ENCODE assay signal across 28 mouse cellular contexts in the genomic region with DNA sequence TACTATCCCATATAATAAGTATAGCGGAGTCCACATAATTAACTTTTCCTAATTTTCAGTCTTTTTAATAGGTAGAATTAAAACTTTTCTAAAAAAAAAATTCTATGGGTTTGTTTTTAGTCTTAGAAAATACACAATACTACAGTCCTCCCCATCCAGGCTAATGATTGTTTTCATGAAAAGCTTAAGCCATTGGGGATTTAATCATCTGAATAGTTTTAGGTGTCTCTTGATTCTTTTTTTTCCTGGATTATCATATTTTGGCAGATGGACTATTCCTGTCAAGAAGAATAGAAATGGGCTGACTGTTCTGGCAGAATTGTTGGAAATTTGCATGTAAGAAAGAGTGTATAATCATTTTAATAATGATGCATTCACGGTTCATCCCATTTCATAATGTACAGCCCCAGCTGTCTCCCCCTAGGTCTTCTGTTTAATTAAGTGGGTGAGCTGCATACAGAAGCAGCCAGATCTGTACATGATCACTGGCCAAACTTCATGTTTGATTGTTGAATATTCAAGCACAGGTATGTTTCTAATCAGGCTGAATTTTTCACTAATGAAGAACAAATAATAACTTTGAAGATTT.
DNase-seq lines count a peak whose midpoint lies in the region; ATAC-seq and TF ChIP-seq lines count a peak whose summit lies in the region.
"Had no signal": no experiment of that assay in that cellular context is flagged by ENCODE, and none has a peak within 500 bp of the region (broad histone marks: within the 10 kb centered on the region; RNA-seq: fewer than 3 reads in every experiment).

No protein-coding gene starts in this region.

- H3K4me3 ChIP-seq in forebrain, embryonic 13.5 days, result no peak overlapping the region
- H3K4me3 ChIP-seq in forebrain, embryonic 10.5 days, result no peak overlapping the region
- no peak overlapping the region for H3K4me3 ChIP-seq in forebrain, embryonic 15.5 days
- no peak overlapping the region for H3K4me3 ChIP-seq in hindbrain, postnatal 0 days (ENCODE audit: low read length)
- H3K4me3 ChIP-seq in midbrain, postnatal 0 days (ENCODE audit: low read depth, low read length), result no peak overlapping the region
- H3K4me3 ChIP-seq: embryonic facial prominence, embryonic 13.5 days; erythroblast, embryonic 14.5 days; heart, embryonic 12.5 days; kidney, embryonic 15.5 days; limb, embryonic 12.5 days had no signal

- peak; percentile 82 for ATAC-seq in forebrain, embryonic 13.5 days
- ATAC-seq in forebrain, embryonic 15.5 days (replicated peaks), result 0 out of 2 replicates have a peak, but pooled peaks have one; percentile 51
- ATAC-seq in hindbrain, postnatal 0 days, result no peak
- ATAC-seq in midbrain, postnatal 0 days (ENCODE audit: low FRiP score), result no peak
- ATAC-seq: CD4-positive, CD25-positive, alpha-beta regulatory T cell, adult 4 months; liver, postnatal 0 days; lung, postnatal 0 days had no signal

- no peaks in the 10 kb centered on the region for H3K27me3 ChIP-seq in forebrain, embryonic 13.5 days
- no peaks in the 10 kb centered on the region for H3K27me3 ChIP-seq in forebrain, embryonic 10.5 days (ENCODE audit: poor library complexity, severe bottlenecking)
- no peaks in the 10 kb centered on the region for H3K27me3 ChIP-seq in forebrain, embryonic 15.5 days
- H3K27me3 ChIP-seq in hindbrain, postnatal 0 days (ENCODE audit: insufficient read depth, low read length), result no peaks in the 10 kb centered on the region
- no peaks in the 10 kb centered on the region for H3K27me3 ChIP-seq in midbrain, postnatal 0 days (ENCODE audit: insufficient read depth, low read length)
- H3K27me3 ChIP-seq: embryonic facial prominence, embryonic 13.5 days; heart, embryonic 12.5 days; kidney, embryonic 15.5 days; limb, embryonic 12.5 days had no signal

- no peak overlapping the region for H3K4me2 ChIP-seq in forebrain, embryonic 13.5 days
- no peak overlapping the region for H3K4me2 ChIP-seq in forebrain, embryonic 15.5 days (replicated peaks)
- H3K4me2 ChIP-seq in hindbrain, postnatal 0 days (ENCODE audit: low read depth, low read length), result no peak overlapping the region
- H3K4me2 ChIP-seq in midbrain, postnatal 0 days (ENCODE audit: low read depth, low read length, poor library complexity, severe bottlenecking), result no peak overlapping the region
- H3K4me2 ChIP-seq: embryonic facial prominence, embryonic 13.5 days; heart, embryonic 12.5 days; kidney, embryonic 15.5 days; limb, embryonic 12.5 days; liver, embryonic 11.5 days had no signal

- H3K27ac ChIP-seq in forebrain, embryonic 13.5 days, result no peak overlapping the region
- no peak overlapping the region for H3K27ac ChIP-seq in forebrain, embryonic 10.5 days
- H3K27ac ChIP-seq in forebrain, embryonic 15.5 days (replicated peaks), result no peak overlapping the region
- no peak overlapping the region for H3K27ac ChIP-seq in hindbrain, postnatal 0 days
- no peak overlapping the region for H3K27ac ChIP-seq in midbrain, postnatal 0 days (ENCODE audit: low read depth, low read length)
- H3K27ac ChIP-seq: embryonic facial prominence, embryonic 13.5 days; kidney, embryonic 15.5 days; limb, embryonic 12.5 days had no signal

- no peaks in the 10 kb centered on the region for H3K4me1 ChIP-seq in forebrain, embryonic 13.5 days
- no peaks in the 10 kb centered on the region for H3K4me1 ChIP-seq in forebrain, embryonic 10.5 days
- no peaks in the 10 kb centered on the region for H3K4me1 ChIP-seq in forebrain, embryonic 15.5 days
- H3K4me1 ChIP-seq in hindbrain, postnatal 0 days (ENCODE audit: insufficient read depth, low read length), result no peaks in the 10 kb centered on the region
- no peaks in the 10 kb centered on the region for H3K4me1 ChIP-seq in midbrain, postnatal 0 days (ENCODE audit: insufficient read depth, low read length)
- H3K4me1 ChIP-seq: embryonic facial prominence, embryonic 13.5 days; heart, embryonic 12.5 days; kidney, embryonic 15.5 days; limb, embryonic 12.5 days had no signal

- no peak overlapping the region for H3K9ac ChIP-seq in forebrain, embryonic 13.5 days
- no peak overlapping the region for H3K9ac ChIP-seq in forebrain, embryonic 15.5 days (replicated peaks)
- no peak overlapping the region for H3K9ac ChIP-seq in hindbrain, postnatal 0 days (replicated peaks; ENCODE audit: low read length)
- H3K9ac ChIP-seq in midbrain, postnatal 0 days (replicated peaks; ENCODE audit: low read length, poor library complexity, severe bottlenecking), result no peak overlapping the region
- H3K9ac ChIP-seq: embryonic facial prominence, embryonic 13.5 days; heart, embryonic 12.5 days; kidney, embryonic 15.5 days; limb, embryonic 12.5 days; liver, postnatal 0 days had no signal

- 62% methylated on average over 2 of the region's 2 CpGs for WGBS in forebrain, embryonic 13.5 days
- 88% methylated on average over 2 of the region's 2 CpGs for WGBS in forebrain, embryonic 10.5 days
- WGBS in forebrain, embryonic 15.5 days, result 46% methylated on average over 2 of the region's 2 CpGs
- WGBS in hindbrain, postnatal 0 days, result 63% methylated on average over 2 of the region's 2 CpGs
- WGBS in midbrain, postnatal 0 days, result 55% methylated on average over 2 of the region's 2 CpGs

- DNase-seq in forebrain, embryonic 10.5 days (ENCODE audit: extremely low spot score, low spot score), result no peak
- peak; percentile 13 for DNase-seq in hindbrain, postnatal 0 days (ENCODE audit: low spot score)
- peak; percentile 27 for DNase-seq in midbrain, postnatal 0 days (ENCODE audit: low spot score)
- DNase-seq in Muller cell, postnatal 12 days (ENCODE audit: inconsistent ontology term), result no peak
- no peak for DNase-seq in adrenal gland, adult (ENCODE audit: inconsistent age in 2 of 2, low spot score in 1 of 2)
- DNase-seq: adrenal gland, adult 2 months; cerebellum, adult 18-20 months; cerebellum, postnatal 36 days; embryo, embryonic 11 days; gastrocnemius, postnatal 10 days; heart, adult 11 months; heart, postnatal 10 days; kidney, adult 11 months; kidney, postnatal 36 days; layer of hippocampus, postnatal 36 days; liver, postnatal 0 days; thymus, adult 18-20 months; thymus, postnatal 4 days had no signal

- no peaks in the 10 kb centered on the region for H3K36me3 ChIP-seq in forebrain, embryonic 13.5 days (ENCODE audit: poor library complexity, severe bottlenecking)
- no peaks in the 10 kb centered on the region for H3K36me3 ChIP-seq in forebrain, embryonic 10.5 days (replicated peaks)
- H3K36me3 ChIP-seq in forebrain, embryonic 15.5 days, result no peaks in the 10 kb centered on the region
- no peaks in the 10 kb centered on the region for H3K36me3 ChIP-seq in hindbrain, postnatal 0 days (ENCODE audit: insufficient read depth, low read length)
- H3K36me3 ChIP-seq in midbrain, postnatal 0 days (ENCODE audit: insufficient read depth, low read length), result no peaks in the 10 kb centered on the region
- H3K36me3 ChIP-seq: embryonic facial prominence, embryonic 13.5 days; heart, embryonic 12.5 days; kidney, embryonic 15.5 days; limb, embryonic 12.5 days had no signal

- no peaks in the 10 kb centered on the region for H3K9me3 ChIP-seq in forebrain, embryonic 13.5 days (replicated peaks)
- no peaks in the 10 kb centered on the region for H3K9me3 ChIP-seq in forebrain, embryonic 10.5 days
- H3K9me3 ChIP-seq in forebrain, embryonic 15.5 days, result no peaks in the 10 kb centered on the region
- no peaks in the 10 kb centered on the region for H3K9me3 ChIP-seq in hindbrain, postnatal 0 days (ENCODE audit: low read length)
- no peaks in the 10 kb centered on the region for H3K9me3 ChIP-seq in midbrain, postnatal 0 days (ENCODE audit: low read length)
- H3K9me3 ChIP-seq: embryonic facial prominence, embryonic 13.5 days; heart, embryonic 12.5 days; kidney, embryonic 15.5 days; limb, embryonic 12.5 days had no signal

- TF ChIP-seq CTCF in hindbrain, postnatal 0 days (IDR thresholded peaks at IDR 0.05; ENCODE audit: low read depth), result no peak
- no peak for TF ChIP-seq CTCF in midbrain, postnatal 0 days (IDR thresholded peaks at IDR 0.05)

Comparison
In these comparisons a context has a peak if more than half of its experiments do, and no peak if none do; other contexts are left out.
1. ATAC-seq: peak in forebrain, embryonic 13.5 days (single experiment) and forebrain, embryonic 15.5 days (single experiment); none in hindbrain, postnatal 0 days (single experiment) and midbrain, postnatal 0 days (single experiment).
2. DNase-seq: peak in hindbrain, postnatal 0 days (single experiment) and midbrain, postnatal 0 days (single experiment); none in forebrain, embryonic 10.5 days (single experiment), Muller cell, postnatal 12 days (single experiment) and adrenal gland, adult (0 of 2).